Mouse (Mus musculus): ENCODE data around the gene Tunar. TPM values are rescaled to one million over a fixed set of nuclear protein-coding genes. Genes with fewer than 3 reads are reported as not detected.

Tunar gene
- total RNA-seq, 1 experiment, result 0.89 TPM

GRCm38 (mm10) chr12:105338256-105338977 is 4.7 kb downstream of the Tunar start:
- DNase-seq (ENCODE audit: low read depth, low spot score), result no peak
- H3K36me3 ChIP-seq (ENCODE audit: control insufficient read depth, insufficient read depth, low read length, poor library complexity, severe bottlenecking), result no peaks in the 10 kb centered on the region
- no peak overlapping the region for H3K4me3 ChIP-seq (ENCODE audit: insufficient read depth in 1 of 2, low read depth in 1 of 2, low read length in 2 of 2, poor library complexity in 1 of 2, severe bottlenecking in 1 of 2)
- in situ Hi-C loops (cut with MboI; ENCODE audit: low sequenced_read_pairs in 2 of 2, unreplicated experiment in 2 of 2), result no loop called here
- peaks cover 0 to 8% of the 10 kb centered on the region in 2 experiments; a peak in 2 of 4 replicates for H3K4me1 ChIP-seq (ENCODE audit: control insufficient read depth in 2 of 2, insufficient read depth in 2 of 2, low read length in 2 of 2, poor library complexity in 1 of 2)
- no peak overlapping the region for H3K27ac ChIP-seq (ENCODE audit: insufficient read depth, low read depth, low read length, poor library complexity, severe bottlenecking)
- H3K9ac ChIP-seq (ENCODE audit: insufficient read depth, low read depth, low read length, poor library complexity, severe bottlenecking), result no peak overlapping the region
- no peaks in the 10 kb centered on the region for H3K9me3 ChIP-seq (ENCODE audit: control insufficient read depth, insufficient read depth, low read depth, low read length)
- TF ChIP-seq HCFC1 (IDR thresholded peaks at IDR 0.05; ENCODE audit: borderline replicate concordance, insufficient read depth, low read length), result no peak
- TF ChIP-seq CHD2 (IDR thresholded peaks at IDR 0.05; ENCODE audit: low read depth, low read length), result no peak
- no peak for TF ChIP-seq MAFK (IDR thresholded peaks at IDR 0.05; ENCODE audit: insufficient read depth, low read depth, low read length)
- no peak for TF ChIP-seq ZNF384 (IDR thresholded peaks at IDR 0.05; ENCODE audit: low read depth, low read length)
- TF ChIP-seq ZC3H11A (IDR thresholded peaks at IDR 0.05; ENCODE audit: borderline replicate concordance, low read depth, low read length), result no peak

GRCm38 (mm10) chr12:105341523-105341922 is 7.9 kb downstream of the Tunar start:
- no peak for DNase-seq (ENCODE audit: low read depth, low spot score)
- H3K4me3 ChIP-seq (ENCODE audit: insufficient read depth in 1 of 2, low read depth in 1 of 2, low read length in 2 of 2, poor library complexity in 1 of 2, severe bottlenecking in 1 of 2), result no peak overlapping the region
- no peak for TF ChIP-seq HCFC1 (IDR thresholded peaks at IDR 0.05; ENCODE audit: borderline replicate concordance, insufficient read depth, low read length)
- no peak for TF ChIP-seq CHD2 (IDR thresholded peaks at IDR 0.05; ENCODE audit: low read depth, low read length)
- TF ChIP-seq ZNF384 (IDR thresholded peaks at IDR 0.05; ENCODE audit: low read depth, low read length), result no peak
- no peak for TF ChIP-seq ZC3H11A (IDR thresholded peaks at IDR 0.05; ENCODE audit: borderline replicate concordance, low read depth, low read length)
- no peak for TF ChIP-seq MAFK (IDR thresholded peaks at IDR 0.05; ENCODE audit: insufficient read depth, low read depth, low read length)
- peaks cover 0 to 2% of the 10 kb centered on the region in 2 experiments; a peak in 1 of 4 replicates for H3K4me1 ChIP-seq (ENCODE audit: control insufficient read depth in 2 of 2, insufficient read depth in 2 of 2, low read length in 2 of 2, poor library complexity in 1 of 2)
- no peaks in the 10 kb centered on the region for H3K36me3 ChIP-seq (ENCODE audit: control insufficient read depth, insufficient read depth, low read length, poor library complexity, severe bottlenecking)
- H3K9me3 ChIP-seq (ENCODE audit: control insufficient read depth, insufficient read depth, low read depth, low read length), result no peaks in the 10 kb centered on the region
- H3K27ac ChIP-seq (ENCODE audit: insufficient read depth, low read depth, low read length, poor library complexity, severe bottlenecking), result no peak overlapping the region
- H3K9ac ChIP-seq (ENCODE audit: insufficient read depth, low read depth, low read length, poor library complexity, severe bottlenecking), result no peak overlapping the region
- in situ Hi-C loops (cut with MboI; ENCODE audit: low sequenced_read_pairs in 2 of 2, unreplicated experiment in 2 of 2), result no loop called here

GRCm38 (mm10) chr12:105344460-105344859 is 10.8 kb downstream of the Tunar start:
- Histone ChIP-seq H3K4me1 (ENCODE audit: control insufficient read depth in 2 of 2, insufficient read depth in 2 of 2, low read length in 2 of 2, poor library complexity in 1 of 2) (no peaks in the 10 kb centered on the region), H3K9me3 (ENCODE audit: control insufficient read depth, insufficient read depth, low read depth, low read length) (no peaks in the 10 kb centered on the region), H3K27ac (ENCODE audit: insufficient read depth, low read depth, low read length, poor library complexity, severe bottlenecking) (no peak overlapping the region), H3K4me3 (ENCODE audit: insufficient read depth in 1 of 2, low read depth in 1 of 2, low read length in 2 of 2, poor library complexity in 1 of 2, severe bottlenecking in 1 of 2) (no peak overlapping the region), H3K9ac (ENCODE audit: insufficient read depth, low read depth, low read length, poor library complexity, severe bottlenecking) (no peak overlapping the region), H3K36me3 (ENCODE audit: control insufficient read depth, insufficient read depth, low read length, poor library complexity, severe bottlenecking) (no peaks in the 10 kb centered on the region)
- DNase-seq (ENCODE audit: low read depth, low spot score), result no peak
- TF ChIP-seq ZC3H11A (IDR thresholded peaks at IDR 0.05; ENCODE audit: borderline replicate concordance, low read depth, low read length) (no peak), ZNF384 (IDR thresholded peaks at IDR 0.05; ENCODE audit: low read depth, low read length) (no peak), HCFC1 (IDR thresholded peaks at IDR 0.05; ENCODE audit: borderline replicate concordance, insufficient read depth, low read length) (no peak), MAFK (IDR thresholded peaks at IDR 0.05; ENCODE audit: insufficient read depth, low read depth, low read length) (no peak), CHD2 (IDR thresholded peaks at IDR 0.05; ENCODE audit: low read depth, low read length) (no peak)
- in situ Hi-C loops (cut with MboI; ENCODE audit: low sequenced_read_pairs in 2 of 2, unreplicated experiment in 2 of 2), result no loop called here

GRCm38 (mm10) chr12:105346861-105347260 is 13.2 kb downstream of the Tunar start:
- H3K27ac ChIP-seq (ENCODE audit: insufficient read depth, low read depth, low read length, poor library complexity, severe bottlenecking), result no peak overlapping the region
- H3K9ac ChIP-seq (ENCODE audit: insufficient read depth, low read depth, low read length, poor library complexity, severe bottlenecking), result no peak overlapping the region
- no peak for DNase-seq (ENCODE audit: low read depth, low spot score)
- in situ Hi-C loops (cut with MboI; ENCODE audit: low sequenced_read_pairs in 2 of 2, unreplicated experiment in 2 of 2), result no loop called here
- no peaks in the 10 kb centered on the region for H3K36me3 ChIP-seq (ENCODE audit: control insufficient read depth, insufficient read depth, low read length, poor library complexity, severe bottlenecking)
- H3K4me1 ChIP-seq (ENCODE audit: control insufficient read depth in 2 of 2, insufficient read depth in 2 of 2, low read length in 2 of 2, poor library complexity in 1 of 2), result no peaks in the 10 kb centered on the region
- H3K9me3 ChIP-seq (ENCODE audit: control insufficient read depth, insufficient read depth, low read depth, low read length), result no peaks in the 10 kb centered on the region
- TF ChIP-seq MAFK (IDR thresholded peaks at IDR 0.05; ENCODE audit: insufficient read depth, low read depth, low read length) (no peak), ZNF384 (IDR thresholded peaks at IDR 0.05; ENCODE audit: low read depth, low read length) (no peak), ZC3H11A (IDR thresholded peaks at IDR 0.05; ENCODE audit: borderline replicate concordance, low read depth, low read length) (no peak), CHD2 (IDR thresholded peaks at IDR 0.05; ENCODE audit: low read depth, low read length) (no peak), HCFC1 (IDR thresholded peaks at IDR 0.05; ENCODE audit: borderline replicate concordance, insufficient read depth, low read length) (no peak)
- H3K4me3 ChIP-seq (ENCODE audit: insufficient read depth in 1 of 2, low read depth in 1 of 2, low read length in 2 of 2, poor library complexity in 1 of 2, severe bottlenecking in 1 of 2), result no peak overlapping the region

All from ES-E14 (cell line).